Mouse (Mus musculus): ENCODE measurements around the gene Tusc2. TPM values are rescaled to one million over a fixed set of nuclear protein-coding genes. Genes with fewer than 3 reads are reported as not detected.

Gene Tusc2
- polyA plus RNA-seq, 1 experiment = 23.6 TPM

DNA sequence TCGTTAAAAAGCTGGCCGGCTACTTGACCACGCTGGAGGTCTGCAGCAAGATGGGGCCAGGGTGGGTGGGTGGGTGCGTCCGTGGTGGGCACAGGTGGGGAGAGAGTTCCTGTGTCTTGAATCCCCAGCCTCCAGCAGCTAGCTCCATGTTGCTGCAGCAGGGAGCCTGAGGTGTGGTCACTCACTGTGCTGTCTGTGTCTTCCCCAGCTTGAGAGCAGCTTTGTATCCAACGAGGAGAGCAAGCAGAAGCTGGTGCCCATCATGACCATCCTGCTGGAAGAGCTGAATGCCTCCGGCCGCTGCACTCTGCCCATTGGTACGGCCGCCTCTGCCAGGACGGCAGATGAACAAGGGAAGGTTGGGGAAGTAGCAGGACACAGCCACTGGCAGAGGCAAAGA lies 19.8 kb upstream of the Tusc2 start:
- H3K4me1 ChIP-seq (ENCODE audit: control insufficient read depth, insufficient read depth, low read length) = peaks cover 19% of the 10 kb centered on the region
- no peak for TF ChIP-seq POLR2A (IDR thresholded peaks at IDR 0.05; ENCODE audit: borderline replicate concordance, low read depth, low read length)
- no peak for TF ChIP-seq CTCF (IDR thresholded peaks at IDR 0.05; ENCODE audit: low read depth, low read length)
- no peak overlapping the region for H3K4me3 ChIP-seq (ENCODE audit: insufficient read depth, low read length)
- no peak overlapping the region for H3K27ac ChIP-seq (ENCODE audit: insufficient read depth, low read depth, low read length)

DNA sequence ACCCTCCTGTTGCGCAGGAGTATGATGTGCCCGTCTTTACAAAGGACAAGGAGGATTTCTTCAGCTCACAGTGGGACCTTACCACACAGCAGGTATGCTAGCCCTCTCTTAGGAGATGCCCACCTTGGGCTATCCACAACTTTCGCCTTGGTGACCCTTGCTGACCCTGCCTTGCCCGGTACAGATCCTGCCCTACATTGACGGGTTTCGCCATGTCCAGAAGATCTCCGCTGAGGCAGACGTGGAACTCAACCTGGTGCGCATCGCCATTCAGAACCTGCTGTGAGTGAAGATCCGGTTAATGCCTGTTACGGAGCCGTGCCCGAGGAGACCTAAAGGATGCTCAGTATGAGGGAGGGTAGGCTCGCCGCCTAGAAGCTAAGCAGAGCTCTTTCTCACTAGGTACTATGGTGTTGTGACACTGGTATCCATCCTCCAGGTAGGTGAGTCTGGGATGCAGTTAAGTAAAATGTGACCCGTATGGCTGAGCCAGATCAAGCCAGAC lies 18.8 kb upstream of the Tusc2 start:
- TF ChIP-seq POLR2A (IDR thresholded peaks at IDR 0.05; ENCODE audit: borderline replicate concordance, low read depth, low read length) = no peak
- TF ChIP-seq CTCF (IDR thresholded peaks at IDR 0.05; ENCODE audit: low read depth, low read length) = no peak
- H3K27ac ChIP-seq (ENCODE audit: insufficient read depth, low read depth, low read length) = no peak overlapping the region
- peaks cover 23% of the 10 kb centered on the region for H3K4me1 ChIP-seq (ENCODE audit: control insufficient read depth, insufficient read depth, low read length)
- no peak overlapping the region for H3K4me3 ChIP-seq (ENCODE audit: insufficient read depth, low read length)

DNA sequence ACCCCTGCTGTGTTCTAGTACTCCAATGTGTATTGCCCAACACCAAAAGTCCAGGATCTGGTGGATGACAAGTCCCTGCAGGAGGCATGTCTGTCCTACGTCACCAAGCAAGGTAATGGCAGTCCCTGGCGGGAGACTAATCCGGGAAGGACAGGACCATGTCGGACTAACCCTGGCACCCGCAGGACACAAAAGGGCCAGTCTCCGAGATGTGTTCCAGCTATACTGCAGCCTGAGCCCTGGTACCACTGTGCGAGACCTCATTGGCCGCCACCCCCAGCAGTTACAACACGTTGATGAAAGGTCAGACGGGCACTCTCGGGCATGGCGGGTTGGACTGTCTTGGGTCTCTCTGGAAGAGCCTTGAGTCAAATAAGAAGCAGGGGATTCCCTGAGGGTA lies 18.3 kb upstream of the Tusc2 start:
- Histone ChIP-seq H3K4me3 (ENCODE audit: insufficient read depth, low read length) (no peak overlapping the region), H3K4me1 (ENCODE audit: control insufficient read depth, insufficient read depth, low read length) (peaks cover 23% of the 10 kb centered on the region), H3K27ac (ENCODE audit: insufficient read depth, low read depth, low read length) (no peak overlapping the region)
- TF ChIP-seq POLR2A (IDR thresholded peaks at IDR 0.05; ENCODE audit: borderline replicate concordance, low read depth, low read length) (no peak), CTCF (IDR thresholded peaks at IDR 0.05; ENCODE audit: low read depth, low read length) (no peak)

DNA sequence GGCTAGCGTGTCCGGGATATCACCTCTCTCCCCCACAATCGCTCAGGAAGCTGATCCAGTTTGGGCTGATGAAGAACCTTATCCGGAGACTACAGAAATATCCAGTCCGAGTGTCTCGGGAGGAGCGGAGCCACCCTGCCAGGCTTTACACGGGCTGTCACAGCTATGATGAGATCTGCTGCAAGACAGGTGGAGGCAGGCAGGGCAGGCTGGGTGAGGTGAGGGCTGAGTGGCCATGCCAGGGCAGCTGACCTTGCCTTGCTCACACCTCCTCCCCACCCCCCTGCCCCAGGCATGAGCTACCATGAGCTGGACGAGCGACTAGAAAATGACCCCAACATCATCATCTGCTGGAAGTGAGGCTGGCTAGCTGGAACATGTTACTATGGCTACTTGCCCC lies 17.9 kb upstream of the Tusc2 start:
- Histone ChIP-seq H3K4me3 (ENCODE audit: insufficient read depth, low read length) (no peak overlapping the region), H3K27ac (ENCODE audit: insufficient read depth, low read depth, low read length) (no peak overlapping the region), H3K4me1 (ENCODE audit: control insufficient read depth, insufficient read depth, low read length) (peaks cover 23% of the 10 kb centered on the region)
- TF ChIP-seq POLR2A (IDR thresholded peaks at IDR 0.05; ENCODE audit: borderline replicate concordance, low read depth, low read length) (no peak), CTCF (IDR thresholded peaks at IDR 0.05; ENCODE audit: low read depth, low read length) (no peak)

DNA sequence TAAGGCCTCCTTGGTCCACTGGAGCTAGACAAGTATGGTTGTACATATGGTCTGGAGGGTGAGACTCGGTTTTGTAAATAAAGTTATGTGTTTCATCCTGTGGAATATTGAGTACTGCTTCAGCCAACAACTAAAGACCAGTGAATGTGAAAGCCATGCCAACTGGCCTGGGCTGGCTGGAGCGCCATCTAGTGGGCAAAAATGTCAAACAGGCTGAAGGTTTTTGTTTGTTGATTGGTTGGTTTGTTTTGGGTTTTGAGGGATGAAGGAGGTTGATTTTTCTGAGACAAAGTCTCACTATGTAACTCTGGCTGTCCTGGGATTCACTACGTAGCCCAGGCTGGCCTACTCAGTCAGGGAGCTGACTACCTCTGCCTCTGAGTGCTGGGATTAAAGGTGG lies 17.5 kb upstream of the Tusc2 start:
- TF ChIP-seq CTCF (IDR thresholded peaks at IDR 0.05; ENCODE audit: low read depth, low read length) (peak; percentile 98), POLR2A (IDR thresholded peaks at IDR 0.05; ENCODE audit: borderline replicate concordance, low read depth, low read length) (no peak)
- Histone ChIP-seq H3K4me3 (ENCODE audit: insufficient read depth, low read length) (no peak overlapping the region), H3K4me1 (ENCODE audit: control insufficient read depth, insufficient read depth, low read length) (peaks cover 23% of the 10 kb centered on the region), H3K27ac (ENCODE audit: insufficient read depth, low read depth, low read length) (no peak overlapping the region)

DNA sequence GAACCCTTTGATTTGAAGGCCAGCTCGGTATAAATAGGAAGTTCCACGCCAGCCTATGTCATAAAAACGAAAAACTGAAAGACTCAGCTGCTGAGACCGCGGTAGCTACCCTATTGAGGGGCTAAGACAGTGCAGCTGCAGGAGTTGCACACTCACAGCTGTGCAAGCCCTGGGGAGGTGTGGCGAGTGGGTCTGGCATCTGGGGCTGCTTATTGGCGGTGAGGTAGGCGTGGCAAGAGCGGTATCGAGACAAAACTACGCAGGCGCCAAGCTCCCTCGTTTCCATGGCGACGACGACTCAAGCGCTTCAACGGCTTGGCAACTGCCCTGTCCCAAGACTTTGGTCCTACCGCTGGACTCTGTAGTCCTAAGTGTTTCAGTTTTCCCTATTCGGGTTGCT lies 16.0 kb upstream of the Tusc2 start, which contains the start of gene Zmynd10:
Gene Zmynd10, plus strand, starts transcription at position 273 of the 400 bp plus-strand sequence.
- Histone ChIP-seq H3K4me3 (ENCODE audit: insufficient read depth, low read length) (0 out of 2 replicates have a peak within 1 kb of the TSS, but pooled peaks have one; percentile 21), H3K4me1 (ENCODE audit: control insufficient read depth, insufficient read depth, low read length) (peaks cover 29% of the 10 kb centered on the region), H3K27ac (ENCODE audit: insufficient read depth, low read depth, low read length) (no peak within 1 kb of the TSS)
- TF ChIP-seq CTCF (IDR thresholded peaks at IDR 0.05; ENCODE audit: low read depth, low read length) (no peak), POLR2A (IDR thresholded peaks at IDR 0.05; ENCODE audit: borderline replicate concordance, low read depth, low read length) (no peak)

DNA sequence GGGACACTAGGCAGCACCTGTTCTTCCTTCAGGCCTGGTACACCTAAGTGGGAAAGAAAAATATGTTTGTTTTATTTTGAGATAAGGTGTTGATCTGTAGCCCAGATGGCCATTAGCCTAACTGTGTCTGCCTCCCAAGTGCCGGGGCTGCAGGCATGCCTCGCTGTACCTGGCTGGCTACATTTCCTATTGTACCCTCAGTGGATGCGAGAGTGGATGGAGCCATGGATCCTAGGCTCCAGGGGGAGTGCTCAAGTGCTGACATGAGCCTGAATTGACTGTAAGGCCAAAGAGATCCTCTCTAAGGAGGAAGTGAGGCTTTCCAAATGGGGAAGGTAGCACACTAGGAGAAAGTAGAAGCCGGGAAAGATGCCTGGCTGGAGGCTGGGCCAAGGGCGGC lies 15.1 kb upstream of the Tusc2 start:
- peaks cover 29% of the 10 kb centered on the region for H3K4me1 ChIP-seq (ENCODE audit: control insufficient read depth, insufficient read depth, low read length)
- no peak overlapping the region for H3K4me3 ChIP-seq (ENCODE audit: insufficient read depth, low read length)
- TF ChIP-seq CTCF (IDR thresholded peaks at IDR 0.05; ENCODE audit: low read depth, low read length) (no peak), POLR2A (IDR thresholded peaks at IDR 0.05; ENCODE audit: borderline replicate concordance, low read depth, low read length) (no peak)
- H3K27ac ChIP-seq (ENCODE audit: insufficient read depth, low read depth, low read length) = no peak overlapping the region

DNA sequence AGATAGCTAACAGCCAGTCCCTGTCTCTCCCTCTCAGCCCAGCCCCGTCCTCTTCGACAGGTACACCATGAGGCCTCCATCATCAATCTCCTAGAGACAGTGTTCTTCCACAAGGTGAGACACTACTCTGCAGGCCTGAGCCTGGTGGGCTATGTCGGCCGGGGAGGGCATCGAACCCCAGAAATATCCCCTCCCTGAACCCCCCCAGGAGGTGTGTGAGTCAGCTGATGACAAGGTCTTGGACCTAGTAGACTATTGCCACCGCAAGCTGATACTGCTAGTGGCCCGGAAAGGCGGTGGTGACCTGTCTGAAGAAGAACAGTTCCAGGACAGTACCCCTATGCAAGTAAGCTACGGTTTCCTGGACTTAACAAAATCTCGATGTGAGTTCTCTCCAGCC lies 14.2 kb upstream of the Tusc2 start:
- H3K27ac ChIP-seq (ENCODE audit: insufficient read depth, low read depth, low read length) = no peak overlapping the region
- TF ChIP-seq CTCF (IDR thresholded peaks at IDR 0.05; ENCODE audit: low read depth, low read length) = no peak
- TF ChIP-seq POLR2A (IDR thresholded peaks at IDR 0.05; ENCODE audit: borderline replicate concordance, low read depth, low read length) = no peak
- no peak overlapping the region for H3K4me3 ChIP-seq (ENCODE audit: insufficient read depth, low read length)
- peaks cover 34% of the 10 kb centered on the region for H3K4me1 ChIP-seq (ENCODE audit: control insufficient read depth, insufficient read depth, low read length)

DNA sequence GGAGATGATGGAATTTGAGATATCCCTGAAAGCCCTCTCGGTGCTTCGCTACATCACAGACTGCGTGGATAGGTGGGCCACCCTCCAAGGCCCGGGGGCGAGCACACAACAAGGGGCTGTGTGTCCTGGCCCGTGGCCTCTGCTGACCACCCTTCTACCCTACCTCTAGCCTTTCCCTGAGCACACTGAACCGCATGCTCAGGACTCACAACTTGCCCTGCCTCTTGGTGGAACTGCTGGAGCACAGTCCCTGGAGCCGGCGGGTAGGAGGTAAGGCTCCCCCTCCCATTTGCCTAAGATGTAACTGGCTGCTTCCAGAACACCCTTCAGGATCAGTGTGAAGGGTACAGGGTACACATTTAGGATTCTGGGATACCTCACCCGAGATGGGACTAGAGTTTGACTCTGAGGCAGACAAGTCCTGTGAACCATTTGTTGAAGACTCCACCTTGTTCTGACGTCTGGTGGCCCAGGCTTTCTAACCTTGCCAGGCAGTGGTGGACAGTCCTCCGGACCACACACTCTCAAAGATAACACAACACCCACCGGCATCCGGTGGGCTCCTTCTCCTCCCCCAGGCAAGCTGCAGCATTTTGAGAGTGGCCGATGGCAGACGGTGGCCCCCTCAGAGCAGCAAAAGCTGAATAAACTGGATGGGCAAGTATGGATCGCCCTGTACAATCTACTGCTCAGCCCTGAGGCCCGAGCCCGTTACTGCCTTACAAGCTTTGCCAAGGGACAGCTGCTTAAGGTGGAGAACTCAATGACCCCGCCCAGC lies 13.6 kb upstream of the Tusc2 start:
- TF ChIP-seq POLR2A (IDR thresholded peaks at IDR 0.05; ENCODE audit: borderline replicate concordance, low read depth, low read length) = no peak
- TF ChIP-seq CTCF (IDR thresholded peaks at IDR 0.05; ENCODE audit: low read depth, low read length) = no peak
- H3K27ac ChIP-seq (ENCODE audit: insufficient read depth, low read depth, low read length) = no peak overlapping the region
- no peak overlapping the region for H3K4me3 ChIP-seq (ENCODE audit: insufficient read depth, low read length)
- peaks cover 34% of the 10 kb centered on the region for H3K4me1 ChIP-seq (ENCODE audit: control insufficient read depth, insufficient read depth, low read length)

DNA sequence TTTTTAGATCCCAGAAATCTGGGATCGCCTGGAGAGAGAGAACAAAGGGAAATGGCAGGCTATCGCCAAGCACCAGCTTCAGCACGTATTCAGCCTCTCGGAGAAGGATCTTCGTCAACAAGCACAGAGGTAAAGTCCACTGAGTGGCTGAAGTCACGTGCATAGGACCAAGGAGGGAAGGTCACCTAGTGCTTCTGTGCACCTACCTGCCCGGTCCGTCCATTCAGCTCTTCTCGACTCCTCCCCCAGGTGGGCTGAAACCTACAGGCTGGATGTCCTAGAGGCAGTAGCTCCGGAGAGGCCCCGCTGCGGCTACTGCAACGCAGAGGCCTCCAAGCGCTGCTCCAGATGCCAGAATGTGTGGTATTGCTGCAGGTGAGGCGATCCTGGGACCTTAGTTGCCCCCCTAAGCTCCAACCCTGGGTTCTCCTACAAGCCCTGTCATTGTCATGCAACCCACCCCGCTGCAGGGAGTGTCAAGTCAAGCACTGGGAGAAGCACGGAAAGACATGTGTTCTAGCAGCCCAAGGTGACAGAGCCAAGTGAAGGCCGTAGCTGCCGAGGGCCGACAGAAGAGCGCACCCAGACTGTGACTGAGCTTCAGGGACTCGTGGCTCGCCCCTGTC lies 12.5 kb upstream of the Tusc2 start:
- H3K4me1 ChIP-seq (ENCODE audit: control insufficient read depth, insufficient read depth, low read length) = peaks cover 34% of the 10 kb centered on the region
- no peak overlapping the region for H3K27ac ChIP-seq (ENCODE audit: insufficient read depth, low read depth, low read length)
- TF ChIP-seq POLR2A (IDR thresholded peaks at IDR 0.05; ENCODE audit: borderline replicate concordance, low read depth, low read length) = no peak
- H3K4me3 ChIP-seq (ENCODE audit: insufficient read depth, low read length) = no peak overlapping the region
